Mouse (Mus musculus) heart, postnatal 0 days (tissue): ENCODE results near the gene Pou2f2.

Experiments used
- CTCF ChIP-seq: IDR thresholded peaks from 2 replicates; pipeline ENCODE4 v1.5.1; 2016; ENCODE audit warnings: antibody characterized with exemption, control low read depth, low read depth
- EP300 ChIP-seq: IDR thresholded peaks from 2 replicates; pipeline ENCODE4 v1.6.1; 2016; ENCODE audit warnings: antibody characterized with exemption, low read depth

GRCm38 (mm10) chr7:25150151-25150663, 29.3 kb downstream of the Pou2f2 start:
- TF ChIP-seq CTCF (no peak), EP300 (no peak)
